Mouse (Mus musculus): ENCODE measurements around the gene Sema3b. TPM values are rescaled to one million over a fixed set of nuclear protein-coding genes. Genes with fewer than 3 reads are reported as not detected.
A peak's percentile ranks its signal among the peaks of the same experiment; 100 is the strongest.

Gene Sema3b
- polyA plus RNA-seq, 1 experiment from 2014 or later = 0.41 TPM

GRCm38 (mm10) chr9:107650225-107650624 lies 41.2 kb upstream of the Sema3b start:
- WGBS (ENCODE audit: insufficient replicate concordance) = 64% methylated on average over 7 of the region's 7 CpGs
- no peak for ATAC-seq
- Histone ChIP-seq H3K9me3 (ENCODE audit: low read length) (no peaks in the 10 kb centered on the region), H3K4me3 (ENCODE audit: low read depth, low read length) (no peak overlapping the region), H3K27ac (ENCODE audit: low read depth) (no peak overlapping the region), H3K4me1 (ENCODE audit: insufficient read depth) (no peaks in the 10 kb centered on the region), H3K4me2 (ENCODE audit: low read depth, low read length) (no peak overlapping the region), H3K9ac (replicated peaks) (no peak overlapping the region), H3K36me3 (replicated peaks; ENCODE audit: insufficient read depth, low read length) (peaks cover 12% of the 10 kb centered on the region; the same call in 1 of the 2 replicates), H3K27me3 (ENCODE audit: insufficient read depth, low read length) (no peaks in the 10 kb centered on the region)
- no peak for DNase-seq
- TF ChIP-seq EP300 (IDR thresholded peaks at IDR 0.05; ENCODE audit: low read depth) (no peak), CTCF (IDR thresholded peaks at IDR 0.05; ENCODE audit: low read depth) (no peak)

DNA sequence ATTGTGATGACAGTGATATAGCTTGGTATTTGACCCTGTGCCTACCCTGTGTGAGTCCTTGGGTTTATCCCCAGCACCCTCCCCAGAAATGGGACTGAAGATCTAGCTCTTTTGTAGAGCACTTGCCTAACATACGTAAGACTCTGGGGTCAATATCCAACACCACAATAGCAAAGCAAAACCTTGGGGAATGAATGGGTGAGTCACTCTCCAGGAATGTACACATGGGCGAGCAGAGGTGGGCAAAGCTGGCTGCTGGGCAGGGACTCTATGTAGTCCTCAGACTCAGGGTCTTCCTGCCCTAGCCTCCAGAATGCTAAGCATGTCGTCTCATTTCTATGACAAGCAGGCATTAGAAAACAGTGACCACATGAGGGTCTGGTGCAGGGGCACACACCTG lies 39.7 kb upstream of the Sema3b start:
- no peak for ATAC-seq
- H3K9me3 ChIP-seq (ENCODE audit: low read length) = no peaks in the 10 kb centered on the region
- H3K4me2 ChIP-seq (ENCODE audit: low read depth, low read length) = no peak overlapping the region
- WGBS (ENCODE audit: insufficient replicate concordance) = 46% methylated on average over 3 of the region's 3 CpGs
- no peaks in the 10 kb centered on the region for H3K27me3 ChIP-seq (ENCODE audit: insufficient read depth, low read length)
- no peak overlapping the region for H3K4me3 ChIP-seq (ENCODE audit: low read depth, low read length)
- no peak for TF ChIP-seq CTCF (IDR thresholded peaks at IDR 0.05; ENCODE audit: low read depth)
- no peak for TF ChIP-seq EP300 (IDR thresholded peaks at IDR 0.05; ENCODE audit: low read depth)
- no peak overlapping the region for H3K9ac ChIP-seq (replicated peaks)
- no peak overlapping the region for H3K27ac ChIP-seq (ENCODE audit: low read depth)
- no peak for DNase-seq
- peaks cover 10% of the 10 kb centered on the region; the same call in 1 of the 2 replicates for H3K36me3 ChIP-seq (replicated peaks; ENCODE audit: insufficient read depth, low read length)
- peaks cover 5% of the 10 kb centered on the region; the same call in 1 of the 2 replicates for H3K4me1 ChIP-seq (ENCODE audit: insufficient read depth)

DNA sequence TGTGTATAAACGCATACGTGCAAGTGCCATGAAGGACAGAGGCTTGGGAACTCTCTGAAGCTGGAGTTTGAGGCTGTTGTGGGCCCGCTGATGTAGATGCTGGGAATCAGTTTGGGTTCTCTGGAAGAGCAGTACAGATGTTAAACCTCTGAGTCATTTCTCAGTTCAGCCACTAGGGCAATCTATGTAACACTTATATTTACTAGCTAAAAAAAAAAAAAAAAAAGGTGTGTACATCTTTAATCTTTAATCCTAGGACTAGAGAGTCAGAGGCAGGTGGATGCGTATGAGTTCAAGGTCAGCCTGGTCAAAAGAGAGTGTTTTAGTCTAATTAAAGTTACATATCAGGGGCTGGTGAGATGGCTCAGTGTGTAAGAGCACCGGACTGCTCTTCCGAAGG lies 37.9 kb upstream of the Sema3b start:
- ATAC-seq = no peak
- Histone ChIP-seq H3K4me3 (ENCODE audit: low read depth, low read length) (no peak overlapping the region), H3K27ac (ENCODE audit: low read depth) (no peak overlapping the region), H3K4me1 (ENCODE audit: insufficient read depth) (peaks cover 6% of the 10 kb centered on the region; the same call in 1 of the 2 replicates), H3K9ac (replicated peaks) (no peak overlapping the region), H3K27me3 (ENCODE audit: insufficient read depth, low read length) (no peaks in the 10 kb centered on the region), H3K36me3 (replicated peaks; ENCODE audit: insufficient read depth, low read length) (peaks cover 7% of the 10 kb centered on the region; the same call in 1 of the 2 replicates), H3K4me2 (ENCODE audit: low read depth, low read length) (no peak overlapping the region), H3K9me3 (ENCODE audit: low read length) (no peaks in the 10 kb centered on the region)
- 80% methylated on average over 6 of the region's 6 CpGs for WGBS (ENCODE audit: insufficient replicate concordance)
- no peak for DNase-seq
- TF ChIP-seq EP300 (IDR thresholded peaks at IDR 0.05; ENCODE audit: low read depth) (no peak), CTCF (IDR thresholded peaks at IDR 0.05; ENCODE audit: low read depth) (peak; percentile 14; the same call in 1 of the 2 replicates)

- Histone ChIP-seq H3K4me3 (ENCODE audit: low read depth, low read length) (no peak overlapping the region), H3K4me2 (ENCODE audit: low read depth, low read length) (no peak overlapping the region), H3K9me3 (ENCODE audit: low read length) (no peaks in the 10 kb centered on the region), H3K36me3 (replicated peaks; ENCODE audit: insufficient read depth, low read length) (no peaks in the 10 kb centered on the region), H3K9ac (replicated peaks) (no peak overlapping the region), H3K4me1 (ENCODE audit: insufficient read depth) (peaks cover 6% of the 10 kb centered on the region; the same call in 1 of the 2 replicates), H3K27me3 (ENCODE audit: insufficient read depth, low read length) (no peaks in the 10 kb centered on the region), H3K27ac (ENCODE audit: low read depth) (no peak overlapping the region)
- DNase-seq (peak; percentile 87), ATAC-seq (peak; percentile 44; the same call in 1 of the 2 replicates)
- WGBS (ENCODE audit: insufficient replicate concordance) = 17% methylated on average over 5 of the region's 5 CpGs
- TF ChIP-seq CTCF (IDR thresholded peaks at IDR 0.05; ENCODE audit: low read depth) (peak; percentile 99), EP300 (IDR thresholded peaks at IDR 0.05; ENCODE audit: low read depth) (no peak)
Measured at GRCm38 (mm10) chr9:107645577-107645976, 36.5 kb upstream of the Sema3b start.

DNA sequence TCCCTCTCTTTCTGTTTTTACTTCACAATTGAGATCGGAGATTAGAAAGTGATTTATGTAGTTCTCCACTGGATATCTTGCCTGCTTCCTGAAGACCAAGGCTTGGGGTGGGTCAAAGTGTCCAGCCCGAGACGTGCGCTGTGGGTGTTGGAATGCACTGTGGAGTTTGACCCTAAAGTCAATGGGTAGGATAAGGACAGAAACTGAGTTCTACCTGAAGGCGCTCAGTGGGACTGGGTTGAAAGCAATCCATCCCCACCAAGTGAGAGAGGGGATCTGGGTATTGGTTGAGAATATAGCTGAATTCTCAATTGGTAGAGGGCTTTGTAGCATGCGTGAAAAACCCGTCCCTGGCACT lies 36.1 kb upstream of the Sema3b start:
- WGBS (ENCODE audit: insufficient replicate concordance) = 42% methylated on average over 7 of the region's 7 CpGs
- no peak overlapping the region for H3K9ac ChIP-seq (replicated peaks)
- H3K27me3 ChIP-seq (ENCODE audit: insufficient read depth, low read length) = no peaks in the 10 kb centered on the region
- TF ChIP-seq EP300 (IDR thresholded peaks at IDR 0.05; ENCODE audit: low read depth) = no peak
- TF ChIP-seq CTCF (IDR thresholded peaks at IDR 0.05; ENCODE audit: low read depth) = no peak
- H3K4me3 ChIP-seq (ENCODE audit: low read depth, low read length) = no peak overlapping the region
- H3K4me2 ChIP-seq (ENCODE audit: low read depth, low read length) = peak overlapping the region; percentile 79
- H3K27ac ChIP-seq (ENCODE audit: low read depth) = no peak overlapping the region
- DNase-seq (no peak), ATAC-seq (no peak)
- peaks cover 6% of the 10 kb centered on the region; the same call in 1 of the 2 replicates for H3K4me1 ChIP-seq (ENCODE audit: insufficient read depth)
- no peaks in the 10 kb centered on the region for H3K36me3 ChIP-seq (replicated peaks; ENCODE audit: insufficient read depth, low read length)
- H3K9me3 ChIP-seq (ENCODE audit: low read length) = no peaks in the 10 kb centered on the region

DNA sequence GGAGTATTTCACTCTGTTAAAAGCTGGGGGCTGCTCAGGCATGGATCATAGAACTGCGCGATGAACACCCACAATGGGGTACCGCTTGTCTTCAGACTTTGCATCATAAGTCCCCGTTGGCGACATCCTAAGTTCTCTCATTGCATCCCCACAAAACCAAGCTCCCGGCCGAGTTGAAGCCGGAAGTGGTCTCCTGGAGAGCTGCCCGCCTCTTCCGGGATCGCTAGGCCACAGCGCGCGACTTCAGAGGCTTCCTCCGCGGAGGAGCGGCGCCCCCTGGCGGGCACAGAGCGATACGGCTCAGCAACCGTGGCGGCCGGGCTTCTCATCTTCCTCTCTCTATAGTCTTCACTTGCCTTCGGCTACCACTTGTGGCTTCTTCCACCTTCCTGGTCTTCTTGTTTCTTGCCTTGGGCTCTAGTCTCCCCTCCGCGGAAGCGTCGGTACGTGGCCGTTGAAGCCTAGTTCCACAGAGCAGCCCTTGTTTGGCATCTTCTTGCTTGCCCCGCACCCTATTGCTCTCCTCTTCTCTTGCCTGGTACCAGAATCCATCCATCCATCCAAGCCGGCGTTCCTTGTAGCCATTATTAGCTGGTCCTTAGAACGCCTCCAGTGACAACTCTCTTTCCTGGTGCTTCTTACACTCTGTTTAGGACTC lies 35.6 kb upstream of the Sema3b start:
- peak; percentile 78 for ATAC-seq
- Histone ChIP-seq H3K27me3 (ENCODE audit: insufficient read depth, low read length) (no peaks in the 10 kb centered on the region), H3K4me1 (ENCODE audit: insufficient read depth) (peaks cover 7% of the 10 kb centered on the region), H3K27ac (ENCODE audit: low read depth) (peak overlapping the region; percentile 20; the same call in 1 of the 2 replicates), H3K36me3 (replicated peaks; ENCODE audit: insufficient read depth, low read length) (no peaks in the 10 kb centered on the region), H3K9ac (replicated peaks) (peak overlapping the region; percentile 55), H3K4me2 (ENCODE audit: low read depth, low read length) (peak overlapping the region; percentile 79), H3K9me3 (ENCODE audit: low read length) (no peaks in the 10 kb centered on the region), H3K4me3 (ENCODE audit: low read depth, low read length) (peak overlapping the region; percentile 50)
- peak; percentile 95 for DNase-seq
- WGBS (ENCODE audit: insufficient replicate concordance) = 6% methylated on average over 35 of the region's 35 CpGs
- peak; percentile 99 for TF ChIP-seq CTCF (IDR thresholded peaks at IDR 0.05; ENCODE audit: low read depth)
- TF ChIP-seq EP300 (IDR thresholded peaks at IDR 0.05; ENCODE audit: low read depth) = no peak
